Mouse (Mus musculus) spleen, adult 18-20 months (tissue): ENCODE results near the gene Hook2.

Experiments used
- DNase-seq, 2 experiments: peaks; one replicate each; pipeline ENCODE4 v3.0.0; 2022; ENCODE audit warnings: mixed read lengths in 2 of 2

Hook2 gene

GRCm38 (mm10) chr8:84973803-84974542, 16.4 kb upstream of the Hook2 start:
- no peak for DNase-seq

DNA sequence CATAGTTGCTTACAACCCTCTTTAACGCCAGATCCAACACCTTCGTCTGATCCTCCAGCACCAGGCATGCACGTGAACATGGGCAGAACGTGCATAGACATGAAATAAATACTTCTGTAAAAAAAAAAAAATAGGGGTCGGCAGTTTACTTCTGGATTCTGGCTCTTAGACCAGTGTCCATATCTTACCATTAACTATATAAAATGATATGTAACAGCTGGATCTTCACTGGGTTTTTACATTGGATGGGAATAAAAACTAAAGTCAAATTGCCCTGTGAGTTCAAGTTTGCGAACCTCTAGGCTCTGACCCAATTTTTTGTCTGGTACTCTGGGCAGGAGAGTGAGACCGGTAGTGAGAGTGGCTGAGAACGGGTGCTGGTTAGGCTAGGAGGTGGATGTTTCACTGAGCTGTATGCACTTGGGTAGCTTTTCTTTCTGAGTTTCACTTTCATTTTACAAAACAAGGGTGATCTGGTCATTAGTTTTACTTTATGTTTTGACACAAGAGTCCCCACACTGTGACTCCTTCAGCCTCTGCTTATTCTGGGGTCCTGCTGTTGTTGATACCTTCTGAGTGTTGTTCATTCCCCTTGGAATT, 15.8 kb upstream of the Hook2 start:
- DNase-seq: no peak

DNA sequence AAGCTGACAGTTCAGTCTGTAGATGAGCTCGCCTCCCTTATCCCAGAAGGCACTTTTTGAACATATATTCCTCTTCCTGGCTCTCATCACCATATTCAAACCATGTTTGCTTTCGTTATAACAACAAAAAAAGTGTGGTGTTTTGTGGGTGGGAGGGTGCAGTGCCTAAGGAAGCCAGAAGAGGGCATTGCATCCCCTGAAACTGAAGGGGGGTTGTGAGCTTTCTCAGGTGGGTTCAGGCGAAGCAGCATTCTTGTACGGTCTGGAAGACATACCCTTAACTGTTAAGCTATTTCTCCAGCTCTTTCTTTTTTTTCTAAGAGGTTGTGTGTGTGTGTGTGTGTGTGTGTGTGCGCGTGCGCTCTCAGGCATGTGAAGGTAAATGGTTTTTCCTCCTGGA, 15.0 kb upstream of the Hook2 start:
- DNase-seq: peak; percentile 64 to 75

DNA sequence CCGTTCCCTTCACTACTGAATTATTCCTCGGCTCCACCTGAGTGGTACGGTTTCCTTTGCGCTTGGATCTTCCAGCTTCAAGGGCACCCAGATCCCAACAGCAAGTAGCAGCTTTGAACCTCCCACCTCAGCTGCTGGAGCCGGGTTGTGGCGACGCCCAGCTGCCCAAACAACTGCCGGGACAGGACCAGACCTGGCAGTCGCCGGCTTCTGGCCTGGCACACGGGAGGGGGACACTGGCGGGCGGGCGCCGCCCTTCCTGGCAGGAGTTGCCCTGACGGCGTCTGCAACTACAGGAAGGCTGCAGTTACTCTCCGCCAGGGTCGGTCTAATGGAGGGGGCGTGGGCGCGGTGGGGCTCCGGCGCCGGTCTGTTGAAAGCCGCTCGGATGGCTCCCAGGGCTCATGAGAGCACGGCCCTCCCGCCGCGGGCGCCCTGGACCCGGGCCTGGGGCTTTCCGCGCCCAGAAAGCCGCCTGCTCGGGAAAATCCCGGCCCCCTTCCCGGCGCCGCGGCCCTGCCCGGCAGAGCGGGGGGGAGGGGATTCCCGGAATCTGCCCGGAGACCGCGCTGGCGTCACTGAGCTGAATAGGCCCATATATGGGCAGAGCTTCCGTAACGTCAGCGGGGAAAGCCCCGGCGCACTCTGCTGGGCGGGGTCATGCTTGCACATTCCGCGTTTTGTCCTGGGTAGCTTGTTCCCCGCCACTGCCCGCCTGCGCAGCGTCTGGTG, 14.2 kb upstream of the Hook2 start:
- peak; percentile 92 to 95 for DNase-seq

- no peak for DNase-seq
Observed at GRCm38 (mm10) chr8:84976763-84977434, 13.5 kb upstream of the Hook2 start.

DNA sequence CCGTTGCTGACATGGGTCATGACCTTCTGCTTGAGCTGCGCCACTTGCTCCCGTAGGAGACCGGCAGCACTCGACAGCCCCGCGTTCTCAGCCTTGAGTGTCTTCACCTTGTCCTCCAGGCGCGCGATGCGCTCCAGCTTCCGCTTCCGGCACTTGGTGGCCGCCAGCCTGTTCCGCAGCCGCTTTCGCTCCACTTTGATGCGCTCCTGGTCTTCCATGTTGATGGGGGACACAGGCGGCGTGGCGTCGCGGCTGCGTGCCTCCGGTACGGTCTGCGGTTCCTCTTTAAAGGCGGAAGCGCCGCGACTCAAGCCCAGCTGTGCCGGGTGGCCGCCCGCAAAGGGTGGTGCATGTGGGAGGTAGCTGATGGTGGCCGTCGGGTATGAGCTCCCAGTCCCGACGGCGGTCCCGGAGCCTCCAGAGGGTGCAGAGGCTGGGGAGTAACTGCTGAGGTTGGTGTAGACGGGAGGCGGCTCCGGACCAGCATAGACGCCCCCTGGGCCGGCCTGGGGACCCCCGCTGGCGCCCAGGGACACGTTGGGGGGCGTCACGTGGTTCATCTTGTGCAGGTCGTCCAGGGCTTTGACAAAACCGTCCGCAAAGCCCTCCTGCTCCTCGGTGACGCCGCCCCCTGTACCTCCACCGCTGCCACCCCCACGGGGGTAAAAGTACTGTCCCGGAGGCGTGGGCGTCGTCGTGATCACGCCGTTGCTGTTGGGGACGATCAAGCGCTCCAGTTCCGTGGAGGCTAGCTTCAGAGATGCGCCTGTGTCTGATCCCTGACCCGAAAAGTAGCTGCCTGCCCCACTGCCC, 12.8 kb upstream of the Hook2 start:
- DNase-seq: peak; percentile 72 to 75

DNA sequence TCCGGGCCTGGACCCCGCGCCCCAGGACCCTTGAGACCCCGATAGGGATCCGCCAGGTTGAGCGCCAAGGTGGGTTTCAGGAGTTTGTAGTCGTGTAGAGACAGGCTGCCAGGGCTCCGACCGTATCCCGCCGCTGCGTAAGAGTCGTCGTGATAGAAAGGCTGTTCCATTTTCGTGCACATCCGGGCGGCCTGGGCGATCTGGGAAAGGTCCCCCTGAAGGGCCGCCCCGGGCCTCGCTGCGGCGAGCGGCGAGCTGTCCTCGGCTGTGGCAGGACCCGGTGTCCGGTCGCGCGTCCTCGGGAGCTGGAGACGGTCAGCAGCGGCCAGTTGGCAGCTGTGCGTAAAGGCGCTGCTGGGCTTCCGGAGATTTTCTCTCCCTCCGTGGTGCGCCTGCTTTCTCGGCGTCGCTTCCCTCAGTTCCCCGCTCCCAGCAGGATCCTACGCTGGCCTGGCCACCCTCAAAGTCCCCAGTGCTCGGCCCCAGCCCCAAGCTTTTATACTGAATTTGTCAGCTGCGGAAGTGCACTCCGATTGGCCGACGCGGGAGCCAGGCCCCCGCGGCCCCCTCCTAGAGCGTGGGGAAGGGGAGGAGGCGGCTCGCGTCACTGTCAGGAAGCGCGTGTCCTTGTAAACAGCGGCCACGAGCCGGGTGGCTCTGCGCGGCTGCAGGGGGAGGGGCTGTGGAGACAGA, 12.0 kb upstream of the Hook2 start, which contains the start of gene Junb:
TSS of gene Junb (minus strand) at position 471 of the 693 bp plus-strand sequence.
- peak; percentile 89 to 96 for DNase-seq

GRCm38 (mm10) chr8:84979599-84980421, 10.6 kb upstream of the Hook2 start:
- DNase-seq: peak; percentile 93

GRCm38 (mm10) chr8:84980622-84981358, 9.6 kb upstream of the Hook2 start:
- DNase-seq: peak; percentile 54 to 64

GRCm38 (mm10) chr8:84981644-84982498, 8.5 kb upstream of the Hook2 start:
- DNase-seq: no peak

GRCm38 (mm10) chr8:84982499-84983011, 7.8 kb upstream of the Hook2 start:
- no peak for DNase-seq

GRCm38 (mm10) chr8:84984294-84985048, 5.9 kb upstream of the Hook2 start:
- peak in 1 of 2 experiments; percentile 42 for DNase-seq

DNA sequence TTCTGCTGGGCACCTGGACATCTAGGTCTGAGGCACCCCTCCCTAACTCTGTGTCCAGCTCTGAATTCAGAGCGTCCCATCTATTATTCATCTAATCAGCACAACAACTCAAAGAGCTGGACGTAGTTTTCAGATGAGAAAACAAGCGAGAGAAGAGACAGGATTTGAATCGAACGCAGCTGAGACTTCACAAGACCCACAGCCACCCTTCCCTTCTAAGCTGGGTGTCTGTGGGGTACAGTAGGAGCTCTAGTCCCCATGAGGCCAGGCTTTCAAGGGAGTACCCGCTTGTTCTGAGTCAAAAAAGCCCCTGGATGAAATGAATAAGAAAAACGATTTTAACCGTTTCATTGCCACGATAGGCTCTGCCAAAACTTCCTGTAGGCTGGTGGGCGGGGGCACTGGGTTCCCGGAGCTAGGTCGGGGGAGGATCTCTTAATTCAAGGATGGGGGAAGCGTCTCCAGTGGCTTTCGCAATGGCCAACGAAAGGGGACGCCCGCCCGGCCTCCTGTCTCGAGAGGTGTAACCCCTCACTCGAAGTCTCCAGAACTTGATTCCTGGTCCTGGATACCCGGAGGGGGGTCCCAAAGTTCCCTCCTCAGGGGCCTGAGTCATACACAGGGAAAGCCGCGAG, 5.2 kb upstream of the Hook2 start:
- no peak for DNase-seq

- DNase-seq: peak; percentile 93 to 95
Observed at GRCm38 (mm10) chr8:84985684-84986378, 4.6 kb upstream of the Hook2 start.

DNA sequence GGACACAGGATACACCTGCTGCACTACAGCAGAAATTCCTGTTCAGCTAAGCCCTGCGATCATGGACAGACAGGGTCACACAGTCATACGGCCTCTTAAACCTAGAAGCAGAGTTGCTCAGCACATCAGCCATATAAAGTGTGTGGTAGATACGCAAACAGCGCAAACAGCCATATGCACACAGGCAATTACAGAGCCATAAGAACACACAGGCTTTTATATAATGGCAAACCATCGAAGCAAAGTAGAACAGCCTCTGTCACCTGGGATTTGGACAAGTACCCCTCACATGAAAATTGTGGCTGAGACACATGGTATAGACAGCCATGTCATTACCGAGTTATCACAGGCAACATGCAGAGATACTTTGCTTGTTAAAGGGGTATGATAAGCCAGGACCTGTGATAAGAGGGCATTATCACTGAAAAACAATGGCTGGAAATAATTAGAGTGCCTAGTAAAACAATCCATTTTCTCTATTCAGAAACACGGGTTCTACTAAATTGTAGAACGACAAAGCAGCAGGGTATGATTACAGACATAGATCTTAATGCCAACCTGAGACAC, 3.9 kb upstream of the Hook2 start:
- DNase-seq: no peak

DNA sequence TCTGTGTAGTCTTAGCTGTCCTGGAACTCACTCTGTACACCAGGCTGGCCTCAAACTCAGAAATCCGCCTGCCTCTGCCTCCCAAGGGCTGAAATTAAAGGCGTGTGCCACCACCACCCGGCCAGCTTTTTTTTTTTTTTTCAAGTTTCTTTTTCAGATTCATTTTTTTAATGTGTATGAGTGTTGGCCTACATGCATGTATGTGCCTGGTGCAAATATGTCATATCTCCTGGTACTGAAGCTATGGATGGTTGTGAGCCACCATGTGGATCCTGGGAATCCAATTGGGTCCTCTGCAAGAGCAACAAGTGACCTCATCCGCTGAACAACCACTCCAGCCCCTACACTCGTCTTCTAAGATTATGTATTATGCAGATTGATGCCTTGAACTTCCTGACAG, 3.0 kb upstream of the Hook2 start:
- no peak for DNase-seq
